Mouse (Mus musculus): ENCODE measurements at regions not wholly inside any gene's neighbourhood (a gene's known extent, or its start where the extent isn't known, plus 50 kb on each side); places are given as distances from the start of the nearest gene placed in this dataset.

GRCm38 (mm10) chr8:26441268-26442030, 322.1 kb downstream of the Gm45692 start:
- TF ChIP-seq CTCF (IDR thresholded peaks at IDR 0.05; ENCODE audit: low read depth, low read length) (no peak), EP300 (IDR thresholded peaks at IDR 0.05; ENCODE audit: insufficient read depth, low read depth, low read length) (no peak), POLR2A (IDR thresholded peaks at IDR 0.05; ENCODE audit: insufficient read depth, low read length) (no peak)
- Histone ChIP-seq H3K9ac (ENCODE audit: low read depth, poor library complexity, severe bottlenecking) (no peak overlapping the region), H3K27ac (ENCODE audit: insufficient read depth, low read length) (no peak overlapping the region), H3K4me1 (ENCODE audit: control insufficient read depth, insufficient read depth, low read length) (no peaks in the 10 kb centered on the region), H3K4me3 (ENCODE audit: low read depth, low read length) (no peak overlapping the region), H3K9me3 (replicated peaks; ENCODE audit: control insufficient read depth, insufficient read depth, low read length, poor library complexity, severe bottlenecking) (no peaks in the 10 kb centered on the region), H3K27me3 (ENCODE audit: control insufficient read depth, insufficient read depth, low read length, poor library complexity, severe bottlenecking) (no peaks in the 10 kb centered on the region), H3K36me3 (ENCODE audit: control insufficient read depth, insufficient read depth, low read length, poor library complexity, severe bottlenecking) (no peaks in the 10 kb centered on the region)

GRCm38 (mm10) chr8:26443041-26443440, 323.7 kb downstream of the Gm45692 start:
- TF ChIP-seq CTCF (IDR thresholded peaks at IDR 0.05; ENCODE audit: low read depth, low read length) = peak; percentile 76
- no peak for TF ChIP-seq POLR2A (IDR thresholded peaks at IDR 0.05; ENCODE audit: insufficient read depth, low read length)
- Histone ChIP-seq H3K4me3 (ENCODE audit: low read depth, low read length) (no peak overlapping the region), H3K9ac (ENCODE audit: low read depth, poor library complexity, severe bottlenecking) (no peak overlapping the region), H3K36me3 (ENCODE audit: control insufficient read depth, insufficient read depth, low read length, poor library complexity, severe bottlenecking) (no peaks in the 10 kb centered on the region), H3K27ac (ENCODE audit: insufficient read depth, low read length) (no peak overlapping the region), H3K9me3 (replicated peaks; ENCODE audit: control insufficient read depth, insufficient read depth, low read length, poor library complexity, severe bottlenecking) (no peaks in the 10 kb centered on the region), H3K4me1 (ENCODE audit: control insufficient read depth, insufficient read depth, low read length) (no peaks in the 10 kb centered on the region), H3K27me3 (ENCODE audit: control insufficient read depth, insufficient read depth, low read length, poor library complexity, severe bottlenecking) (no peaks in the 10 kb centered on the region)

- TF ChIP-seq EP300 (IDR thresholded peaks at IDR 0.05; ENCODE audit: insufficient read depth, low read depth, low read length) = no peak
- TF ChIP-seq POLR2A (IDR thresholded peaks at IDR 0.05; ENCODE audit: insufficient read depth, low read length) = no peak
- no peak for TF ChIP-seq CTCF (IDR thresholded peaks at IDR 0.05; ENCODE audit: low read depth, low read length)
- H3K4me1 ChIP-seq (ENCODE audit: control insufficient read depth, insufficient read depth, low read length) = no peaks in the 10 kb centered on the region
- no peak overlapping the region for H3K9ac ChIP-seq (ENCODE audit: low read depth, poor library complexity, severe bottlenecking)
Measured at GRCm38 (mm10) chr8:26443735-26444134, 324.4 kb downstream of the Gm45692 start.

GRCm38 (mm10) chr8:26445991-26446390, 326.7 kb downstream of the Gm45692 start:
- Histone ChIP-seq H3K4me1 (ENCODE audit: control insufficient read depth, insufficient read depth, low read length) (no peaks in the 10 kb centered on the region), H3K36me3 (ENCODE audit: control insufficient read depth, insufficient read depth, low read length, poor library complexity, severe bottlenecking) (no peaks in the 10 kb centered on the region)

More at GRCm38 (mm10) chr8:26443735-26444134, 324.4 kb downstream of the Gm45692 start:
- no peak overlapping the region for H3K4me3 ChIP-seq (ENCODE audit: low read depth, low read length)
- no peaks in the 10 kb centered on the region for H3K36me3 ChIP-seq (ENCODE audit: control insufficient read depth, insufficient read depth, low read length, poor library complexity, severe bottlenecking)
- H3K27ac ChIP-seq (ENCODE audit: insufficient read depth, low read length) = no peak overlapping the region
- no peaks in the 10 kb centered on the region for H3K9me3 ChIP-seq (replicated peaks; ENCODE audit: control insufficient read depth, insufficient read depth, low read length, poor library complexity, severe bottlenecking)
- no peaks in the 10 kb centered on the region for H3K27me3 ChIP-seq (ENCODE audit: control insufficient read depth, insufficient read depth, low read length, poor library complexity, severe bottlenecking)

GRCm38 (mm10) chr8:26447886-26448640, 328.7 kb downstream of the Gm45692 start:
- Histone ChIP-seq H3K27ac (ENCODE audit: insufficient read depth, low read length) (no peak overlapping the region), H3K4me3 (ENCODE audit: low read depth, low read length) (no peak overlapping the region), H3K27me3 (ENCODE audit: control insufficient read depth, insufficient read depth, low read length, poor library complexity, severe bottlenecking) (no peaks in the 10 kb centered on the region), H3K9ac (ENCODE audit: low read depth, poor library complexity, severe bottlenecking) (no peak overlapping the region), H3K4me1 (ENCODE audit: control insufficient read depth, insufficient read depth, low read length) (no peaks in the 10 kb centered on the region), H3K9me3 (replicated peaks; ENCODE audit: control insufficient read depth, insufficient read depth, low read length, poor library complexity, severe bottlenecking) (no peaks in the 10 kb centered on the region), H3K36me3 (ENCODE audit: control insufficient read depth, insufficient read depth, low read length, poor library complexity, severe bottlenecking) (no peaks in the 10 kb centered on the region)
- TF ChIP-seq POLR2A (IDR thresholded peaks at IDR 0.05; ENCODE audit: insufficient read depth, low read length) = no peak
- no peak for TF ChIP-seq CTCF (IDR thresholded peaks at IDR 0.05; ENCODE audit: low read depth, low read length)
- TF ChIP-seq EP300 (IDR thresholded peaks at IDR 0.05; ENCODE audit: insufficient read depth, low read depth, low read length) = no peak

More at GRCm38 (mm10) chr8:26445991-26446390, 326.7 kb downstream of the Gm45692 start:
- H3K9me3 ChIP-seq (replicated peaks; ENCODE audit: control insufficient read depth, insufficient read depth, low read length, poor library complexity, severe bottlenecking) = no peaks in the 10 kb centered on the region
- no peak overlapping the region for H3K9ac ChIP-seq (ENCODE audit: low read depth, poor library complexity, severe bottlenecking)
- TF ChIP-seq EP300 (IDR thresholded peaks at IDR 0.05; ENCODE audit: insufficient read depth, low read depth, low read length) (no peak), POLR2A (IDR thresholded peaks at IDR 0.05; ENCODE audit: insufficient read depth, low read length) (no peak), CTCF (IDR thresholded peaks at IDR 0.05; ENCODE audit: low read depth, low read length) (no peak)
- no peak overlapping the region for H3K4me3 ChIP-seq (ENCODE audit: low read depth, low read length)
- H3K27me3 ChIP-seq (ENCODE audit: control insufficient read depth, insufficient read depth, low read length, poor library complexity, severe bottlenecking) = no peaks in the 10 kb centered on the region
- H3K27ac ChIP-seq (ENCODE audit: insufficient read depth, low read length) = no peak overlapping the region

GRCm38 (mm10) chr8:26449291-26449690, 330.0 kb downstream of the Gm45692 start:
- H3K36me3 ChIP-seq (ENCODE audit: control insufficient read depth, insufficient read depth, low read length, poor library complexity, severe bottlenecking) = no peaks in the 10 kb centered on the region
- no peak for TF ChIP-seq CTCF (IDR thresholded peaks at IDR 0.05; ENCODE audit: low read depth, low read length)
- TF ChIP-seq EP300 (IDR thresholded peaks at IDR 0.05; ENCODE audit: insufficient read depth, low read depth, low read length) = no peak
- TF ChIP-seq POLR2A (IDR thresholded peaks at IDR 0.05; ENCODE audit: insufficient read depth, low read length) = no peak
- no peaks in the 10 kb centered on the region for H3K9me3 ChIP-seq (replicated peaks; ENCODE audit: control insufficient read depth, insufficient read depth, low read length, poor library complexity, severe bottlenecking)
- H3K9ac ChIP-seq (ENCODE audit: low read depth, poor library complexity, severe bottlenecking) = no peak overlapping the region
- H3K4me1 ChIP-seq (ENCODE audit: control insufficient read depth, insufficient read depth, low read length) = no peaks in the 10 kb centered on the region
- no peaks in the 10 kb centered on the region for H3K27me3 ChIP-seq (ENCODE audit: control insufficient read depth, insufficient read depth, low read length, poor library complexity, severe bottlenecking)
- H3K4me3 ChIP-seq (ENCODE audit: low read depth, low read length) = no peak overlapping the region
- no peak overlapping the region for H3K27ac ChIP-seq (ENCODE audit: insufficient read depth, low read length)
